Mouse (Mus musculus) hindbrain, embryonic 16.5 days (tissue): ENCODE data around the gene Coro7. TPM values are rescaled to one million over a fixed set of nuclear protein-coding genes. Genes with fewer than 3 reads are reported as not detected.
A peak's percentile ranks its signal among the peaks of the same experiment; 100 is the strongest.

Source experiments
- ATAC-seq: fragments of 200-750 bp; cut with Nextera tagmentation; 2 replicates; pipeline ENCODE4 v1.8.0; 2017; ENCODE audit warnings: moderate TSS enrichment, moderate library complexity
- H3K27ac ChIP-seq: fragments of 300-500 bp; sonication (generic); 2 replicates; pipeline ENCODE4 v1.5.1; 2014; ENCODE audit warnings: low read depth, mild to moderate bottlenecking, control low read depth, low read length, moderate library complexity
- H3K27me3 ChIP-seq: fragments of 300-500 bp; sonication (generic); replicated peaks from 2 replicates; pipeline ENCODE4 v1.6.1; 2014; ENCODE audit warnings: low read length; ENCODE audit not compliant: control insufficient read depth, insufficient read depth
- H3K36me3 ChIP-seq: fragments of 300-500 bp; sonication (generic); 2 replicates; pipeline ENCODE4 v1.6.1; 2014; ENCODE audit warnings: mild to moderate bottlenecking, low read length, moderate library complexity, mixed read lengths; ENCODE audit not compliant: control insufficient read depth, insufficient read depth
- H3K4me1 ChIP-seq: fragments of 300-500 bp; sonication (generic); 2 replicates; pipeline ENCODE4 v1.6.1; 2014; ENCODE audit warnings: low read depth, low read length; ENCODE audit not compliant: control insufficient read depth, insufficient read depth
- H3K4me2 ChIP-seq: fragments of 300-500 bp; sonication (generic); 2 replicates; pipeline ENCODE4 v1.6.1; 2014; ENCODE audit warnings: mild to moderate bottlenecking, low read length, control low read depth, moderate library complexity
- H3K4me3 ChIP-seq: fragments of 300-500 bp; sonication (generic); 2 replicates; pipeline ENCODE4 v1.5.1; 2014; ENCODE audit warnings: mild to moderate bottlenecking, low read length, control low read depth, moderate library complexity
- H3K9ac ChIP-seq: fragments of 300-500 bp; sonication (generic); 2 replicates; pipeline ENCODE4 v1.6.1; 2014; ENCODE audit warnings: low read depth, mild to moderate bottlenecking, control low read depth, low read length, moderate library complexity
- H3K9me3 ChIP-seq: fragments of 300-500 bp; sonication (generic); 2 replicates; pipeline ENCODE4 v1.6.1; 2014; ENCODE audit warnings: mild to moderate bottlenecking, low read length, moderate library complexity; ENCODE audit not compliant: control insufficient read depth
- WGBS: fragments of 180-500 bp; shearing (Covaris S2); extraction: QIAGEN DNeasy Blood & Tissue Kit; methylation state at CpG from one replicate; pipeline ENCODE4 v1.1.7; 2014; 5-methylcytosine and 5-hydroxymethylcytosine counted together
- polyA plus RNA-seq: library from polyadenylated mRNA; unstranded; fragments of >200 nt; fragmentation: Nextera tagmentation; extraction: Ambion mirVana; gene quantifications from 2 replicates; pipeline ENCODE4 v1.2.1, GENCODE M21; 2015

Gene Coro7
- polyA plus RNA-seq, 1 experiment from 2014 or later: 32.1 TPM

- Histone ChIP-seq H3K4me2 (no peak overlapping the region), H3K27ac (no peak overlapping the region), H3K4me1 (peaks cover 4% of the 10 kb centered on the region; the same call in 1 of the 2 replicates), H3K9me3 (no peaks in the 10 kb centered on the region), H3K9ac (no peak overlapping the region), H3K27me3 (no peaks in the 10 kb centered on the region), H3K4me3 (no peak overlapping the region), H3K36me3 (0 out of 2 replicates have a peak, but pooled peaks cover 2% of the 10 kb centered on the region)
- 66% methylated on average over 4 of the region's 4 CpGs for WGBS
- no peak for ATAC-seq
Observed at GRCm38 (mm10) chr16:4652707-4653416, 26.7 kb downstream of the Coro7 start.

GRCm38 (mm10) chr16:4651624-4652023, 28.0 kb downstream of the Coro7 start:
- WGBS: 80% methylated on average over 7 of the region's 7 CpGs
- H3K27me3 ChIP-seq: no peaks in the 10 kb centered on the region

GRCm38 (mm10) chr16:4651081-4651480, 28.5 kb downstream of the Coro7 start:
- no peak for ATAC-seq
- H3K27ac ChIP-seq: no peak overlapping the region
- 0 out of 2 replicates have a peak, but pooled peaks cover 2% of the 10 kb centered on the region for H3K36me3 ChIP-seq

More at GRCm38 (mm10) chr16:4651624-4652023, 28.0 kb downstream of the Coro7 start:
- H3K4me3 ChIP-seq: no peak overlapping the region
- no peak overlapping the region for H3K4me2 ChIP-seq
- 0 out of 2 replicates have a peak, but pooled peaks cover 2% of the 10 kb centered on the region for H3K36me3 ChIP-seq
- H3K9ac ChIP-seq: no peak overlapping the region
- no peak overlapping the region for H3K27ac ChIP-seq
- no peak for ATAC-seq
- H3K9me3 ChIP-seq: no peaks in the 10 kb centered on the region
- peaks cover 6% of the 10 kb centered on the region for H3K4me1 ChIP-seq

GRCm38 (mm10) chr16:4650161-4650560, 29.4 kb downstream of the Coro7 start:
- WGBS: 82% methylated on average over 3 of the region's 3 CpGs
- Histone ChIP-seq H3K4me2 (no peak overlapping the region), H3K9ac (no peak overlapping the region), H3K36me3 (0 out of 2 replicates have a peak, but pooled peaks cover 2% of the 10 kb centered on the region), H3K27ac (no peak overlapping the region), H3K9me3 (no peaks in the 10 kb centered on the region), H3K4me3 (no peak overlapping the region), H3K4me1 (peaks cover 6% of the 10 kb centered on the region), H3K27me3 (no peaks in the 10 kb centered on the region)
- ATAC-seq: no peak

More at GRCm38 (mm10) chr16:4651081-4651480, 28.5 kb downstream of the Coro7 start:
- Histone ChIP-seq H3K9me3 (no peaks in the 10 kb centered on the region), H3K9ac (no peak overlapping the region), H3K4me1 (peaks cover 6% of the 10 kb centered on the region), H3K27me3 (no peaks in the 10 kb centered on the region), H3K4me2 (no peak overlapping the region), H3K4me3 (no peak overlapping the region)
- WGBS: 92% methylated on average over 1 of the region's 1 CpGs

- 90% methylated on average over 11 of the region's 11 CpGs for WGBS
- Histone ChIP-seq H3K4me3 (no peak overlapping the region), H3K4me2 (no peak overlapping the region), H3K9ac (no peak overlapping the region), H3K36me3 (0 out of 2 replicates have a peak, but pooled peaks cover 2% of the 10 kb centered on the region), H3K9me3 (no peaks in the 10 kb centered on the region), H3K27ac (no peak overlapping the region), H3K4me1 (peaks cover 6% of the 10 kb centered on the region), H3K27me3 (no peaks in the 10 kb centered on the region)
- ATAC-seq: no peak
Observed at GRCm38 (mm10) chr16:4649692-4650091, 29.9 kb downstream of the Coro7 start.

GRCm38 (mm10) chr16:4649211-4649610, 30.4 kb downstream of the Coro7 start:
- Histone ChIP-seq H3K4me2 (no peak overlapping the region), H3K27ac (no peak overlapping the region), H3K27me3 (no peaks in the 10 kb centered on the region), H3K4me3 (no peak overlapping the region), H3K36me3 (0 out of 2 replicates have a peak, but pooled peaks cover 2% of the 10 kb centered on the region), H3K4me1 (peaks cover 7% of the 10 kb centered on the region), H3K9me3 (no peaks in the 10 kb centered on the region), H3K9ac (no peak overlapping the region)
- 0 out of 2 replicates have a peak, but pooled peaks have one; percentile 17 for ATAC-seq
- 84% methylated on average over 5 of the region's 5 CpGs for WGBS

- Histone ChIP-seq H3K27ac (no peak overlapping the region), H3K36me3 (0 out of 2 replicates have a peak, but pooled peaks cover 2% of the 10 kb centered on the region), H3K9ac (no peak overlapping the region), H3K4me1 (peaks cover 11% of the 10 kb centered on the region), H3K4me2 (no peak overlapping the region), H3K9me3 (no peaks in the 10 kb centered on the region), H3K27me3 (no peaks in the 10 kb centered on the region), H3K4me3 (no peak overlapping the region)
- ATAC-seq: no peak
- WGBS: 76% methylated on average over 28 of the region's 28 CpGs
Observed at GRCm38 (mm10) chr16:4648416-4649023, 31.1 kb downstream of the Coro7 start.

GRCm38 (mm10) chr16:4647651-4648141, 31.9 kb downstream of the Coro7 start:
- Histone ChIP-seq H3K4me3 (no peak overlapping the region), H3K4me1 (peaks cover 14% of the 10 kb centered on the region), H3K36me3 (no peaks in the 10 kb centered on the region), H3K9me3 (no peaks in the 10 kb centered on the region), H3K27me3 (no peaks in the 10 kb centered on the region), H3K9ac (no peak overlapping the region), H3K4me2 (no peak overlapping the region), H3K27ac (peak overlapping the region; percentile 42; the same call in 1 of the 2 replicates)
- peak; percentile 38; the same call in 1 of the 2 replicates for ATAC-seq
- WGBS: 53% methylated on average over 13 of the region's 13 CpGs

- Histone ChIP-seq H3K9ac (no peak overlapping the region), H3K27ac (peak overlapping the region; percentile 42; the same call in 1 of the 2 replicates), H3K4me2 (no peak overlapping the region), H3K9me3 (no peaks in the 10 kb centered on the region), H3K36me3 (no peaks in the 10 kb centered on the region), H3K4me1 (peaks cover 21% of the 10 kb centered on the region), H3K27me3 (no peaks in the 10 kb centered on the region), H3K4me3 (no peak overlapping the region)
- 78% methylated on average over 4 of the region's 4 CpGs for WGBS
- no peak for ATAC-seq
Observed at GRCm38 (mm10) chr16:4646831-4647230, 32.7 kb downstream of the Coro7 start.
